Mouse (Mus musculus) liver, adult 2 months (tissue): ENCODE results near the gene Igsf23. TPM values are rescaled to one million over a fixed set of nuclear protein-coding genes. Genes with fewer than 3 reads are reported as not detected.

Experiments
- DNase-seq: peaks from one replicate; pipeline ENCODE4 v3.0.0-alpha.2; 2011; ENCODE audit warnings: low read depth, low spot score; ENCODE audit errors: extremely low read depth
- H3K27ac ChIP-seq: fragments of 200-500 bp; replicated peaks from 2 replicates; pipeline ENCODE4 v1.5.1; 2012; ENCODE audit warnings: low read depth, mild to moderate bottlenecking, control low read depth, inconsistent platforms, low read length; ENCODE audit not compliant: insufficient read depth
- H3K27me3 ChIP-seq: fragments of 200-500 bp; 2 replicates; pipeline ENCODE4 v1.6.1; 2012; ENCODE audit warnings: mild to moderate bottlenecking, moderate library complexity, low read length, inconsistent platforms; ENCODE audit not compliant: control insufficient read depth, insufficient read depth
- H3K36me3 ChIP-seq: fragments of 200-500 bp; 2 replicates; pipeline ENCODE4 v1.6.1; 2012; ENCODE audit warnings: low read length, inconsistent platforms; ENCODE audit not compliant: control insufficient read depth, insufficient read depth
- H3K4me1 ChIP-seq: fragments of 200-500 bp; 2 replicates; pipeline ENCODE4 v1.6.1; 2011; ENCODE audit warnings: low read length; ENCODE audit not compliant: control insufficient read depth, insufficient read depth
- H3K4me3 ChIP-seq: fragments of 200-500 bp; 2 replicates; pipeline ENCODE4 v1.5.1; 2011; ENCODE audit warnings: low read depth, mild to moderate bottlenecking, control low read depth, low read length, moderate library complexity; ENCODE audit not compliant: insufficient read depth
- H3K79me2 ChIP-seq: fragments of 200-500 bp; 2 replicates; pipeline ENCODE4 v1.6.1; 2012; ENCODE audit warnings: inconsistent platforms, mild to moderate bottlenecking, low read length, moderate library complexity; ENCODE audit not compliant: control insufficient read depth, insufficient read depth
- H3K9ac ChIP-seq: fragments of 200-500 bp; 2 replicates; pipeline ENCODE4 v1.6.1; 2012; ENCODE audit warnings: low read depth, mild to moderate bottlenecking, control low read depth, inconsistent platforms, low read length
- CTCF ChIP-seq: fragments of 200-500 bp; IDR thresholded peaks from 2 replicates; pipeline ENCODE4 v1.5.1; 2011; ENCODE audit warnings: low read depth, low read length, control low read depth
- POLR2A ChIP-seq: fragments of 200-500 bp; IDR thresholded peaks from 2 replicates; pipeline ENCODE4 v1.6.1; 2011; ENCODE audit warnings: low read length, control low read depth; ENCODE audit not compliant: insufficient read depth; ENCODE audit errors: extremely low read depth
- WGBS: fragments of 180-500 bp; shearing (Covaris S2); methylation state at CpG from one replicate; pipeline ENCODE4 v1.1.7; 2018; 5-methylcytosine and 5-hydroxymethylcytosine counted together
- polyA plus RNA-seq: library from polyadenylated mRNA; depleted of rRNA; stranded (reverse); fragments of >200 nt; gene quantifications from 2 replicates; pipeline ENCODE4 v1.2.3, GENCODE M21; 2012
- total RNA-seq: library from RNA; depleted of rRNA; stranded (reverse); fragments of >200 nt; gene quantifications from 2 replicates; pipeline ENCODE4 v1.2.3, GENCODE M21; 2014

The Igsf23 gene
- total and polyA plus RNA-seq, 2 experiments: 0.09 to 0.78 TPM

- 35% methylated on average over 10 of the region's 10 CpGs for WGBS
- H3K36me3 ChIP-seq: no peaks in the 10 kb centered on the region
- H3K9ac ChIP-seq: no peak overlapping the region
- H3K27me3 ChIP-seq: no peaks in the 10 kb centered on the region
- H3K79me2 ChIP-seq: no peaks in the 10 kb centered on the region
- no peak overlapping the region for H3K4me3 ChIP-seq
- no peak for TF ChIP-seq CTCF
- TF ChIP-seq POLR2A: no peak
- H3K27ac ChIP-seq: peak overlapping the region; percentile 48
- peaks cover 21% of the 10 kb centered on the region for H3K4me1 ChIP-seq
- DNase-seq: peak; percentile 95
These were observed 1.9 kb upstream of the Igsf23 start for GRCm38 (mm10) chr7:19952320-19952986.

GRCm38 (mm10) chr7:19949996-19950395 lies 560 bp downstream of the Igsf23 start:
- no peak overlapping the region for H3K9ac ChIP-seq
- no peak overlapping the region for H3K27ac ChIP-seq
- H3K4me1 ChIP-seq: peaks cover 16% of the 10 kb centered on the region
- no peak for TF ChIP-seq POLR2A
- no peak for TF ChIP-seq CTCF
- 78% methylated on average over 10 of the region's 10 CpGs for WGBS
- H3K4me3 ChIP-seq: no peak overlapping the region
- H3K27me3 ChIP-seq: no peaks in the 10 kb centered on the region
- no peaks in the 10 kb centered on the region for H3K36me3 ChIP-seq
- DNase-seq: no peak
- H3K79me2 ChIP-seq: no peaks in the 10 kb centered on the region

- Histone ChIP-seq H3K79me2 (no peaks in the 10 kb centered on the region), H3K36me3 (no peaks in the 10 kb centered on the region), H3K27ac (no peak overlapping the region), H3K9ac (no peak overlapping the region), H3K4me3 (no peak overlapping the region), H3K4me1 (peaks cover 16% of the 10 kb centered on the region), H3K27me3 (no peaks in the 10 kb centered on the region)
- 87% methylated on average over 12 of the region's 12 CpGs for WGBS
- no peak for DNase-seq
- TF ChIP-seq POLR2A (no peak), CTCF (no peak)
These were observed 1.6 kb downstream of the Igsf23 start for GRCm38 (mm10) chr7:19948956-19949355.

GRCm38 (mm10) chr7:19945821-19946515 lies 4.6 kb downstream of the Igsf23 start:
- H3K27ac ChIP-seq: no peak overlapping the region

GRCm38 (mm10) chr7:19945201-19945600 lies 5.4 kb downstream of the Igsf23 start:
- Histone ChIP-seq H3K4me3 (no peak overlapping the region), H3K27ac (no peak overlapping the region), H3K9ac (no peak overlapping the region), H3K79me2 (no peaks in the 10 kb centered on the region), H3K36me3 (no peaks in the 10 kb centered on the region), H3K27me3 (no peaks in the 10 kb centered on the region), H3K4me1 (no peaks in the 10 kb centered on the region)
- 82% methylated on average over 5 of the region's 5 CpGs for WGBS
- no peak for DNase-seq
- TF ChIP-seq POLR2A: no peak

More at GRCm38 (mm10) chr7:19945821-19946515, 4.6 kb downstream of the Igsf23 start:
- no peak overlapping the region for H3K9ac ChIP-seq
- H3K4me1 ChIP-seq: peaks cover 3% of the 10 kb centered on the region
- no peak for TF ChIP-seq POLR2A
- no peak for TF ChIP-seq CTCF
- H3K4me3 ChIP-seq: no peak overlapping the region
- H3K79me2 ChIP-seq: no peaks in the 10 kb centered on the region
- DNase-seq: no peak
- WGBS: 84% methylated on average over 13 of the region's 13 CpGs
- H3K36me3 ChIP-seq: no peaks in the 10 kb centered on the region
- no peaks in the 10 kb centered on the region for H3K27me3 ChIP-seq

- Histone ChIP-seq H3K36me3 (no peaks in the 10 kb centered on the region), H3K4me3 (no peak overlapping the region), H3K79me2 (no peaks in the 10 kb centered on the region), H3K27me3 (no peaks in the 10 kb centered on the region), H3K9ac (no peak overlapping the region), H3K27ac (no peak overlapping the region), H3K4me1 (no peaks in the 10 kb centered on the region)
- no peak for DNase-seq
- 95% methylated on average over 8 of the region's 8 CpGs for WGBS
- TF ChIP-seq CTCF (no peak), POLR2A (no peak)
These were observed 5.8 kb downstream of the Igsf23 start for GRCm38 (mm10) chr7:19944709-19945108.
